Mouse (Mus musculus) cerebellum, adult 2 months (tissue): ENCODE results near the gene Map3k15. TPM values are rescaled to one million over a fixed set of nuclear protein-coding genes. Genes with fewer than 3 reads are reported as not detected.

Experiments used
- DNase-seq, 2 experiments: peaks; one replicate each; pipeline ENCODE4 v3.0.0; 2021
- H3K27ac ChIP-seq: fragments of 200-500 bp; 2 replicates; pipeline ENCODE4 v1.5.1; 2012; ENCODE audit warnings: low read length, control low read depth, inconsistent platforms; ENCODE audit not compliant: insufficient read depth
- H3K27me3 ChIP-seq: fragments of 200-500 bp; 2 replicates; pipeline ENCODE4 v1.6.1; 2012; ENCODE audit warnings: inconsistent platforms, mild to moderate bottlenecking, low read length, moderate library complexity; ENCODE audit not compliant: control insufficient read depth, insufficient read depth
- H3K4me1 ChIP-seq: fragments of 200-500 bp; 2 replicates; pipeline ENCODE4 v1.6.1; 2011; ENCODE audit warnings: low read length; ENCODE audit not compliant: control insufficient read depth, insufficient read depth
- H3K4me3 ChIP-seq: fragments of 200-500 bp; replicated peaks from 2 replicates; pipeline ENCODE3; 2011; ENCODE audit warnings: mild to moderate bottlenecking, low read depth, low read length, control low read depth; ENCODE audit not compliant: insufficient read depth
- CTCF ChIP-seq: fragments of 200-500 bp; IDR thresholded peaks from 2 replicates; pipeline ENCODE4 v1.5.1; 2011; ENCODE audit warnings: low read depth, mild to moderate bottlenecking, control low read depth, low read length, moderate library complexity, borderline replicate concordance; ENCODE audit not compliant: insufficient read depth
- POLR2A ChIP-seq: fragments of 200-500 bp; IDR thresholded peaks from 2 replicates; pipeline ENCODE4 v1.6.1; 2011; ENCODE audit warnings: low read length, control low read depth, borderline replicate concordance; ENCODE audit not compliant: insufficient read depth
- WGBS: fragments of 180-500 bp; shearing (Covaris S2); methylation state at CpG from one replicate; pipeline ENCODE4 v1.1.7; 2018; 5-methylcytosine and 5-hydroxymethylcytosine counted together
- polyA plus RNA-seq: library from polyadenylated mRNA; depleted of rRNA; stranded (reverse); fragments of >200 nt; gene quantifications from 2 replicates; pipeline ENCODE4 v1.2.3, GENCODE M21; 2012

Gene Map3k15
- polyA plus RNA-seq, 1 experiment = 0.41 TPM

GRCm38 (mm10) chrX:160136153-160136552, 147.9 kb downstream of the Map3k15 start:
- no peak for DNase-seq
- Histone ChIP-seq H3K4me3 (no peak overlapping the region), H3K27me3 (no peaks in the 10 kb centered on the region), H3K27ac (no peak overlapping the region), H3K4me1 (no peaks in the 10 kb centered on the region; the same call in 1 of the 2 replicates)
- WGBS = 46% methylated on average over 5 of the region's 5 CpGs
- no peak for TF ChIP-seq CTCF
- TF ChIP-seq POLR2A = no peak

GRCm38 (mm10) chrX:160137177-160137860, 149.1 kb downstream of the Map3k15 start:
- DNase-seq = peak in 1 of 2 experiments; percentile 45
- H3K4me1 ChIP-seq = no peaks in the 10 kb centered on the region; the same call in 1 of the 2 replicates
- TF ChIP-seq POLR2A = no peak
- TF ChIP-seq CTCF = no peak
- H3K4me3 ChIP-seq = peak overlapping the region; percentile 86
- 11% methylated on average over 18 of the region's 18 CpGs for WGBS
- peak overlapping the region; percentile 95; the same call in 1 of the 2 replicates for H3K27ac ChIP-seq
- H3K27me3 ChIP-seq = no peaks in the 10 kb centered on the region

GRCm38 (mm10) chrX:160137861-160138717, 149.9 kb downstream of the Map3k15 start, which contains the start of gene Pdha1:
Gene Pdha1 (minus strand): TSS chrX:160138413.
- Histone ChIP-seq H3K27ac (peak within 1 kb of the TSS; percentile 95), H3K4me3 (peak within 1 kb of the TSS; percentile 86), H3K4me1 (no peaks in the 10 kb centered on the region; the same call in 1 of the 2 replicates), H3K27me3 (no peaks in the 10 kb centered on the region)
- DNase-seq = peak; percentile 87
- TF ChIP-seq CTCF = no peak
- peak; percentile 44; the same call in 1 of the 2 replicates for TF ChIP-seq POLR2A
- WGBS = 6% methylated on average over 61 of the region's 67 CpGs

GRCm38 (mm10) chrX:160146806-160147205, 158.6 kb downstream of the Map3k15 start:
- Histone ChIP-seq H3K27ac (no peak overlapping the region), H3K4me3 (no peak overlapping the region), H3K27me3 (no peaks in the 10 kb centered on the region), H3K4me1 (no peaks in the 10 kb centered on the region)
- DNase-seq = no peak
- no peak for TF ChIP-seq POLR2A
- TF ChIP-seq CTCF = no peak
- WGBS = 93% methylated on average over 4 of the region's 4 CpGs

- Histone ChIP-seq H3K4me3 (no peak overlapping the region), H3K27ac (no peak overlapping the region), H3K4me1 (no peaks in the 10 kb centered on the region), H3K27me3 (no peaks in the 10 kb centered on the region)
- DNase-seq = no peak
- TF ChIP-seq CTCF (no peak), POLR2A (no peak)
- 86% methylated on average over 3 of the region's 3 CpGs for WGBS
Measured at GRCm38 (mm10) chrX:160147406-160147805, 159.2 kb downstream of the Map3k15 start.

GRCm38 (mm10) chrX:160148859-160149258, 160.6 kb downstream of the Map3k15 start:
- 90% methylated on average over 3 of the region's 3 CpGs for WGBS
- Histone ChIP-seq H3K27ac (no peak overlapping the region), H3K27me3 (no peaks in the 10 kb centered on the region), H3K4me3 (no peak overlapping the region), H3K4me1 (no peaks in the 10 kb centered on the region)
- TF ChIP-seq CTCF (no peak), POLR2A (no peak)
- no peak for DNase-seq

- no peak overlapping the region for H3K27ac ChIP-seq
- TF ChIP-seq CTCF (no peak), POLR2A (no peak)
- H3K4me3 ChIP-seq = no peak overlapping the region
- H3K27me3 ChIP-seq = no peaks in the 10 kb centered on the region
- WGBS = 58% methylated on average over 4 of the region's 4 CpGs
- DNase-seq = no peak
- no peaks in the 10 kb centered on the region for H3K4me1 ChIP-seq
Measured at GRCm38 (mm10) chrX:160153147-160153815, 165.0 kb downstream of the Map3k15 start.
